Mouse (Mus musculus) bone marrow, adult 2 months (tissue): ENCODE data around the gene Acap2.

Experiments
- CTCF ChIP-seq: fragments of 200-500 bp; IDR thresholded peaks from 2 replicates; pipeline ENCODE4 v1.5.1; 2011; ENCODE audit warnings: low read length, control low read depth; ENCODE audit not compliant: control insufficient read depth, insufficient read depth
- POLR2A ChIP-seq: fragments of 200-500 bp; IDR thresholded peaks from 2 replicates; pipeline ENCODE4 v1.6.1; 2011; ENCODE audit warnings: low read depth, mild to moderate bottlenecking, control low read depth, low read length, borderline replicate concordance; ENCODE audit not compliant: control insufficient read depth

DNA sequence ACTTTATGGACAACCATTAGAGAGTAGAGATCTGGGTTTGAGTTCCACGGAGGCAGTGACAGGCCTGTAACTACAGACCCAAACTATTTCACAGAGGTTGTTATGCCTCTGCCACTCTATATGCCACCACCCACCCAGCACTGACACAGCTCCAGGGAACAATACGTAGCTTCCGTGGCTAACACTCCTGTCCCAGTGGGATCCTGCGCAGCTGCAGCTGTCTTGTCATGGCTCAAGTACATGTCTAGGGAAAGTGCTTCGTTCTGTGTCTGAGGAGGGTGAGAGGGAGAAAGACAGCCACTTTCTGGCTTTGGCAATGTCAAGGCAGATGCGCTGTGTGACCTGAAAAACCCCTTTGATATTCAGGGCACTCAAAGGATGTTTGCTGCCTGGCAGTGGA is 12.4 kb upstream of the Acap2 start:
- TF ChIP-seq CTCF (no peak), POLR2A (no peak)
